Mouse (Mus musculus) lung, adult 10 weeks (tissue): ENCODE results near the gene Pear1. TPM values are rescaled to one million over a fixed set of nuclear protein-coding genes. Genes with fewer than 3 reads are reported as not detected.

Experiments used
- polyA plus RNA-seq: library from polyadenylated mRNA; stranded (reverse); fragments of 350-450 nt; fragmentation: Illumina TruSeq; extraction: RNeasy Lipid Tissue Mini Kit (QIAGEN cat#74804); gene quantifications from one replicate; pipeline ENCODE4 v1.2.3, GENCODE M21; 2014; ENCODE audit warnings: low read depth, low replicate concordance; ENCODE audit not compliant: insufficient read depth

The Pear1 gene
- polyA plus RNA-seq: 18.4 TPM

GRCm38 (mm10) chr3:87824206-87824605, at the start of gene Pear1:
Pear1 (minus strand) TSS chr3:87824306.

GRCm38 (mm10) chr3:87846650-87847110, 22.6 kb upstream of the Pear1 start, which contains the start of gene Sh2d2a:
Sh2d2a (plus strand) TSS chr3:87846755.

GRCm38 (mm10) chr3:87796736-87797334, 27.3 kb downstream of the Pear1 start, which contains the start of gene Insrr:
Insrr (plus strand) TSS chr3:87796951.

GRCm38 (mm10) chr3:87794922-87795325, 29.2 kb downstream of the Pear1 start, which contains the start of gene Ntrk1:
Ntrk1 (minus strand) TSS chr3:87795162.

GRCm38 (mm10) chr3:87748431-87748830, 75.7 kb downstream of the Pear1 start, which contains the start of gene Lrrc71:
Lrrc71 (minus strand) TSS chr3:87748625.

Other genes starting within 250 kb of the Pear1 start
- gene Arhgef11, start 206.7 kb downstream of the Pear1 start, polyA plus RNA-seq: 10.0 TPM
- 5.1 TPM for gene Lrrc71, start 75.7 kb downstream of the Pear1 start, polyA plus RNA-seq
- 0.51 TPM for gene Ntrk1, start 29.1 kb downstream of the Pear1 start, polyA plus RNA-seq
- not detected for gene Insrr, start 27.4 kb downstream of the Pear1 start, polyA plus RNA-seq
- 1.9 TPM for gene Sh2d2a, start 22.4 kb upstream of the Pear1 start, polyA plus RNA-seq
- gene Prcc, start 61.3 kb upstream of the Pear1 start, polyA plus RNA-seq: 23.4 TPM
- gene Hdgf, start 82.0 kb upstream of the Pear1 start, polyA plus RNA-seq: 89.3 TPM
- 108 TPM for gene Mrpl24, start 95.2 kb upstream of the Pear1 start, polyA plus RNA-seq
- gene Isg20l2, start 106.0 kb upstream of the Pear1 start, polyA plus RNA-seq: 12.4 TPM
- 10.1 TPM for gene Rrnad1, start 106.4 kb upstream of the Pear1 start, polyA plus RNA-seq
- not detected for gene Crabp2, start 124.4 kb upstream of the Pear1 start, polyA plus RNA-seq
- 28.8 TPM for gene Nes, start 146.8 kb upstream of the Pear1 start, polyA plus RNA-seq
- gene Bcan, start 175.9 kb upstream of the Pear1 start, polyA plus RNA-seq: 1.6 TPM
- not detected for gene Hapln2, start 203.3 kb upstream of the Pear1 start, polyA plus RNA-seq
- gene Gpatch4, start 218.8 kb upstream of the Pear1 start, polyA plus RNA-seq: 14.7 TPM
- gene Naxe, start 234.2 kb upstream of the Pear1 start, polyA plus RNA-seq: 129 TPM